Mouse (Mus musculus) gastrocnemius, postnatal 25 days (tissue): ENCODE data around the gene Safb. TPM values are rescaled to one million over a fixed set of nuclear protein-coding genes. Genes with fewer than 3 reads are reported as not detected.
"Not testable (repeated sequence)": the region's sequence is repeated elsewhere in the genome, so short reads cannot be mapped to it uniquely, and the experiment has no call there.

Experiments
- DNase-seq: peaks from one replicate; pipeline ENCODE4 v3.0.0; 2022
- total RNA-seq, 2 experiments: library from RNA; stranded (reverse); gene quantifications; 1 replicate in 1 of 2; 2 replicates in 1 of 2; pipeline ENCODE4 v1.2.3; 2021

Gene Safb
- total RNA-seq, 2 experiments from 2014 or later: 36.8 to 43.8 TPM

- DNase-seq: no peak
These were observed 26.7 kb downstream of the Safb start for GRCm38 (mm10) chr17:56611323-56611722.

- DNase-seq: no peak
These were observed 27.4 kb downstream of the Safb start for GRCm38 (mm10) chr17:56611861-56612564.

GRCm38 (mm10) chr17:56612565-56612939 is 27.9 kb downstream of the Safb start:
- DNase-seq: not testable (repeated sequence)

GRCm38 (mm10) chr17:56613236-56613844 is 28.7 kb downstream of the Safb start, which contains the start of gene Rpl36:
Rpl36 (plus strand) TSS chr17:56613416.
- DNase-seq: peak; percentile 92

- DNase-seq: not testable (repeated sequence)
These were observed 29.3 kb downstream of the Safb start for GRCm38 (mm10) chr17:56613893-56614292.

GRCm38 (mm10) chr17:56614391-56615135 is 29.9 kb downstream of the Safb start:
- DNase-seq: no peak

- no peak for DNase-seq
These were observed 30.6 kb downstream of the Safb start for GRCm38 (mm10) chr17:56615136-56615784.

- no peak for DNase-seq
These were observed 31.2 kb downstream of the Safb start for GRCm38 (mm10) chr17:56615792-56616191.

GRCm38 (mm10) chr17:56616725-56617124 is 32.1 kb downstream of the Safb start:
- no peak for DNase-seq

- no peak for DNase-seq
These were observed 33.0 kb downstream of the Safb start for GRCm38 (mm10) chr17:56617628-56618027.

- DNase-seq: no peak
These were observed 40.9 kb downstream of the Safb start for GRCm38 (mm10) chr17:56625495-56625894.

GRCm38 (mm10) chr17:56626260-56626659 is 41.6 kb downstream of the Safb start:
- DNase-seq: no peak

- peak; percentile 90 for DNase-seq
These were observed 42.3 kb downstream of the Safb start, which contains the start of gene Lonp1 for GRCm38 (mm10) chr17:56626754-56627470. Lonp1 (minus strand) TSS chr17:56626887.

- DNase-seq: no peak
These were observed 43.1 kb downstream of the Safb start, which contains the start of gene Catsperd for GRCm38 (mm10) chr17:56627530-56628277. Catsperd (plus strand) TSS chr17:56628143.

GRCm38 (mm10) chr17:56629800-56630781 is 45.5 kb downstream of the Safb start:
- not testable (repeated sequence) for DNase-seq

GRCm38 (mm10) chr17:56631807-56632206 is 47.2 kb downstream of the Safb start:
- DNase-seq: no peak

- no peak for DNase-seq
These were observed 49.4 kb downstream of the Safb start for GRCm38 (mm10) chr17:56634023-56634422.

- DNase-seq: no peak
These were observed 58.6 kb downstream of the Safb start for GRCm38 (mm10) chr17:56643237-56643636.

- no peak for DNase-seq
These were observed 62.9 kb downstream of the Safb start for GRCm38 (mm10) chr17:56647546-56647945.

GRCm38 (mm10) chr17:56651801-56652200 is 67.2 kb downstream of the Safb start:
- no peak for DNase-seq
